Mouse (Mus musculus) left cerebral cortex, postnatal 10 days (tissue): ENCODE results near the gene Cat. TPM values are rescaled to one million over a fixed set of nuclear protein-coding genes. Genes with fewer than 3 reads are reported as not detected.

Source experiments
- total RNA-seq, 2 experiments: library from RNA; stranded (reverse); gene quantifications; 2 replicates each; pipeline ENCODE4 v1.2.3; 2021

Cat gene
- total RNA-seq, 2 experiments from 2014 or later, result 59.6 to 66.2 TPM

Other genes starting within 250 kb of the Cat start
- under 1 TPM; 0.24 to 0.57 TPM for gene Ehf, start 181.9 kb downstream of the Cat start, total RNA-seq
- gene Elf5, start 73.5 kb downstream of the Cat start, total RNA-seq, result 1 to 10 TPM in 1 of 2 experiments, under 1 TPM in 1; 0.79 to 1.1 TPM
- gene Abtb2, start 81.2 kb upstream of the Cat start, total RNA-seq, result 10 to 100 TPM; 10.7 to 11.0 TPM